Mouse (Mus musculus) spleen, postnatal 36 days (tissue): ENCODE data around the gene Hoxb3.

Experiments
- DNase-seq, 2 experiments: peaks; one replicate each; pipeline ENCODE4 v3.0.0; 2022; ENCODE audit warnings: low spot score in 2 of 2, mixed read lengths in 1 of 2

Hoxb3 gene

GRCm38 (mm10) chr11:96288455-96289221 is 34.5 kb upstream of the Hoxb3 start:
- no peak for DNase-seq

GRCm38 (mm10) chr11:96289293-96289692 is 33.8 kb upstream of the Hoxb3 start:
- no peak for DNase-seq

GRCm38 (mm10) chr11:96289837-96290236 is 33.3 kb upstream of the Hoxb3 start:
- no peak for DNase-seq

DNA sequence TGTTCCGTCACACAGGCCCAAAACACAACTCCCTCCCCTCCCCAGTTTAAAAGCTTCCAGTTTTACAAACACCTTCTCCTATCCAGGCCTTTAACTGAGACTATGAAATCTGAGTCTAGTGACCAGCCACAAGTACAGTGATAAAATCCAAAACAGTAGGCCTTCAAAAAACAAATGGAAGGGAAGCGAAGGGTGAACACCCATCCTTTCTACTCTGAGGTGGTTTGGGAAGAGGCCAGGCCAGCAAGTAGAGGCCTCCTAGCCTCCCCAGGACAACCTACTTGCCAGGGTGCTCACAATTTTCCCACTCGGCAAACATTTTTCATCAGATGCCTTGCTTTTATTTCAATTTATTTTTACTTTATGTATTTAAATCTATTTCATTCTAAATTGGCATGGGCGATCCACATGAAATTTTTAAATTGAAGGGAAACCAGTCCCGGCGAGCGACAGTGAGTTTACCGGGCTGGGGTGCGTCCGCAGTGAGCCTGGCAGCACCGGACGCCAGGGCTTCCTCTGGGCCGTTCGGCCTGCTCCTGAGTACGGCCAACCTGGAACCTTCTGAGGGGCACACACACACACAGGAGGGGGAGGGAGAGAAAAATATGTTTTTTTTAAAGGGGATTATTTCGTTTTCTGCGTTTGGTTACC is 32.3 kb upstream of the Hoxb3 start:
- no peak for DNase-seq

DNA sequence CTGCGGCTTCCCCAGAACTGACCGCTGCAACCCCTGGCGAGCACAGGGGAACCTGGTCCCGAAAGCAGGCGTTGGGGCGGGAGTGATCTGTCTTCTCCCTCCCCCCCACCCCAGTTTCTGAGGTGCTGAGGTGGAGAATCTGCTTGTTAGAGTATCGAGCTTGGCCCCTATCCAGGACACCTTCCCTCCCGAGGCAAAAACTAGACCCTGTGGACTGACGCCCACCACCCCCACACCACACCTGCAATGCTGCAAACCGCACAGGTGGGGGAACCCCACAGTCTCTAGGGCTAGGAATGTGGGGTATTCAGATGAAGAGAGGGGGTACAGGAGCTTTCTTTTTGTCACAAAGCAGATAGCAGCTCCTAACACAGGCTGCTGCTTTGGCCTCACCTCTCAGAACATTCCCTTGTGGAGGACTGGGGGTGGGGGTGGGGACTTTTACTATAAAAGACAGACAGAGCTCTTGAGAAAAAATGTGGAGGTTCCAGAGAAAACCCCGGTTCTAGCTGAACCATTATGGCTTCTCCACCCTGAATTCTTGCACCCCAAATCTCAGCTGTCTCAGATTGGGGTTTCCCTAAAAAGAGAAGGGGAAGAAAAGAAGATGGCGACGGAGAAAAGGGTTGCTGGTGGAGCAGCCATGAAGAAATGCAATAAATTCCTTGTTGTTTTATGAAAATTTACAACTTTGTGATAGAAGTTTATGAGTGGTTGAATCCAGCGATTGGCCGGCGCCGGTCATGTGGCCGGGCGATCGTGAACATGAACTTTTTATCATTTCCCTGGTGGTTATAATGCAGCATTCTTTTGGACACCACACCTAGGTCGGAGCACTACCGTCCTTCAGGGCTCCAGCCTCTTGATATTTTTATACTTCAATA is 31.2 kb upstream of the Hoxb3 start, which contains the start of gene Hoxb6:
Gene Hoxb6 (plus strand): TSS at position 796 of the 884 bp plus-strand sequence.
- DNase-seq = no peak

DNA sequence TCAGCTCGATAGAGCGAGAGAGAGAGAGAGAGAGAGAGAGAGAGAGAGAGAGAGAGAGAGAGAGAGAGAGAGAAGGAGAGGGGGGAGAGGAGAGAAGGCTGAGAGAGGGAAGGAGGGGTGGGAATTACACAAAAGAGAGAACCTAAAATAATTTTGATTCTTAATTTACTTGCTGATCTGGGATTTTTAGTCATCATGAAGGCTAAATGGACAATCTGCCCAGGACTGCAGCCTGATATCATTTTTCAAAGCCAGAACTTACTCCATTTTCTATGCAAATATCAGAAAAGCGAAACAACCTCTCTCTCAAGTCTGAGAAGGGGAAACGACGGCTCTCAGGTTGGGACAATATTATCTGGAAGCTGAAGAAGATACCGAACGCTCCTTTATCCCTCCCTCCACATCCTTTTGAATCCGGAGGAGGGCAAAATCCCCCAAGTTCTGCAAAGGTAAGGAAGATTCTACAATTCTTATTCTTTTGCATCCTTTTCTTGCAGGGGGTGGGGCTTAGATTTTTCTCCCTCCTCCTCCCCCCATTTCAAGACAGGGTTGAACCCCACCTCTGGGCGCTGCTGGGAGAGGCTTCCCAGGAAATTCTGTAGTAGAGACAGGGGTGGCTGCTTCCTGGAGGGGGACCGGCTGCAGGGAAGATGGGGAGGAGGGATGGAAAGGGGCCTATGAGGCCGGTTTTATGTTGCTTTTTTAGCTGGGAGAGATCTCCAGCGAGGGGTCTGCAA is 30.4 kb upstream of the Hoxb3 start:
- DNase-seq = no peak

DNA sequence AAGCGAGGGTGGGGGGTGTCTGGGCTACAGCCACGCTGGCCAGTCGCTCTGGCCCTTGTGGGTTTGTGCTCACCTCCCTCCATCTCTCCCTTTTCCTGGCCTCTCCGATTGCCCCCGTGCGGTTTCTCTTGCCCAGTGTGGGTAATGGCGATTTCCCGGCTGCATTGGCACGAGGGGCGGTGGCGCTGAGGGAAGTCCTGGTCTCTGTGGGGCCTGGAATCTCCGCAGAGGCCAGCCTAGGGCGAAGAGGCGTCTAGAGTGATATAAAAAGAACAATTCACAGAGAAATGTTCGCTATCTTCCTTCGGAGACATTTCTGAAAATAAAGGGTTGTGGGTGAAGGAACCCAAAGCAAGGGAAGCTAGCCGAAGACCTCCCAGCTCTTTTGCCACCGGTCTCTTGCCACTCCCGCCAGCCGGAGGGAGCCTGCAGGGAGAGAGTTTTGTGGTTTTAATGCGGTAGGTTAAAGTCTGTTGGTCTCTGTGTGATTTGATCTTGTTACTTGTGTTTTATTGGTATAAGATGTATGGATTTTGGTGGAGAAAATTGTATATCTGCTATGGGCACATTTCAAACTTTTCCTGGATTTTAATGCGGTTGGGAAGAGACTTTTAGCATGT is 29.7 kb upstream of the Hoxb3 start:
- DNase-seq = no peak

- peak; percentile 50 to 53 for DNase-seq
Observed at GRCm38 (mm10) chr11:96294245-96295091, 28.7 kb upstream of the Hoxb3 start.

DNA sequence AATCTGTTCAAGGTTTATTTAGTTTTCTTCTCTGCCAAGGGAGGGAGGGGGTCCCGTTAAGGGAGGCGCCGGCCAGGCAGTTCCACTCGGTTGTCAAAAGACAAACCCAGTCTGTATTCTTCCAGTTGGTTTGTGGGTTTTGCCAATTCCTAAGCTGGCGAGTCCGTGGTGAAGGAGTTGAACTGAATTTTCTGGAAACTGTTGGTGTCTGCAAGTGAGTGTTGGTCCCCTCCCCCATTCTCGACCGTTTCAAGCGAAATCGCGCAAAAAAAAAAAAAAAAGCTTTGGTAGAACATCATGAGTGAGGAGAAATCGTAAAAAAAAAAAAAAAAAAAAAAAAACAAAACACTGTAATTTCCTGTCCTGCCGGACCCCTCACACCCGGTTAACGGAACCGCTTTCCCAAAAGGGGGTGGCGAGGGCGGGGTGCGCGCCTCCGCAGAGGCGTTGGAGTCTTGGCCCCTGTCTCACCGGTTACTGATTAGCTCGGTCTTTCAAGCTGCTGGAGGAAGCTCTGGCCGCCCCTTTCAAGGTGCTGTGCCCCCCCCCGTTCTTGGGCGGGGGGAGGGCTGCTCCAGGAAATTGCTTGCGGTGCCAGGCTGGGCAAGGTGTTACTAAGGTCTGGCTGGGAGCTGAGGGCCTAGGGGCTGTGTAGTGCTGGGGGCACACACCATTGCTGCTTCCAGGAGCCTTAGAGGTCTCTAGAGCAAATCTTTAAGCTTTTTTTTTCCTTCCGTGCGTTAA is 27.9 kb upstream of the Hoxb3 start:
- DNase-seq = no peak

DNA sequence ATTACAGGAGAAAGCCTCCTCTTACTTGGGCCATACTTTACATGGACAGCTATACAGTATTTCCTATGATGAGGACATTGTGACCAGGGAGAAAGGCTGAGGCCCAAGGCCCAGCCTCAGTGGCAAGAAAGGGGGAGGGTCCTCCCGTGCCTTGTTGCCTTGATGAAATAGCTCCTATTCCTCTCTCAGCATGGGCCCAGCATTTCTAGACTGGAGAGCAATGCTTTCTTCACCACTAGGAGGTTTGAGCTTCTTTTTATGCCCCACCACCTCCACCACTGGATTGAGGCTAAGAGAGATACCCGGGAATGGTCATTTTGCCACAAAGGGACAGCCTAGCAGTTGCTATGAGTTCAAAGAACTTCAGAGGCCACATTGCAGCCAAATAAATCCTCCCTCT is 26.1 kb upstream of the Hoxb3 start:
- DNase-seq = no peak

DNA sequence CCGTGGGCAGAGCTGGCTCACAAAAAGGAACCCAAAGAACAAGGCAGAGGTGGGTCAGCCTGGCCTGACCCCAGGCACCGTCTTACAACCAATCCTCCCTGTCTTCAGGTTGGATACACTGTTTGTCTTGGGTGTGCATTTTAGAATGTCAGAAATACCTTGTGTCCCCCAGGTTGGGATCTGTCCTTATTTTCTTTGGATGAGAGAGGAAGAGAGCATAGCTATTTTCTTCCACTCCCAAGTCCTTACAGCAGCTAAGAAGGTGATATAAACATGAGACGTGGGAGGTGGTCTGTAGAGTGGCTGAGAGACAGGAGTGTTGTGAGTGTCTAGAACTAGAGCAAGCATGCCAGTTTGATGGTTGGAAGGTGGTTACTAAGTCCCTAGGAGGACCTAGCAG is 25.7 kb upstream of the Hoxb3 start:
- DNase-seq = no peak

GRCm38 (mm10) chr11:96297968-96298635 is 25.0 kb upstream of the Hoxb3 start:
- DNase-seq = no peak

DNA sequence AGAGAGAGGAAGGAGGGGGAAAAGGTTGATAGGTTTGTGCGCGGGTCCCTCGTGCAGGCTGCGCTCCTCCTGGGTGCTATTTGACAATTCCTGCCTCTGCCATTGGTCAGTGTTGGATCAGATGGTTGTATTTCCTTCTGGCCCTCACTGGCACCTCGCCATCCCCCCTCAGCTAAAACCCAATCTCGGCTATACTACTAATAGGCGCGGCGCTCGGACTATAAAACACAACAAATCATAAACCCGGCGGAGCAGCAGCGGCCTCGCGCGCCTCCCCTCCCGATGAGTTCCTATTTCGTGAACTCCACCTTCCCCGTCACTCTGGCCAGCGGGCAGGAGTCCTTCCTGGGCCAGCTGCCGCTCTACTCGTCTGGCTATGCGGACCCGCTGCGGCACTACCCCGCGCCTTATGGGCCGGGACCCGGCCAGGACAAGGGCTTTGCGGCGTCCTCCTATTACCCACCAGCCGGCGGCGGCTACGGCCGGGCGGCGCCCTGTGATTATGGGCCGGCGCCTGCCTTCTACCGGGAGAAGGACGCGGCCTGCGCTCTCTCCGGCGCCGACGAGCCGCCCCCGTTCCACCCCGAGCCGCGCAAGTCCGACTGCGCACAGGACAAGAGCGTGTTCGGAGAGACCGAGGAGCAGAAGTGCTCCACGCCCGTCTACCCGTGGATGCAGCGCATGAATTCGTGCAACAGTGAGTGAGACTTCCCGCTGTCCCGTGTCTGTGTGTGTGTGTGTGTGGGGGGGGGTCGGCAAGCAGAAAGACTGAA is 24.0 kb upstream of the Hoxb3 start:
- no peak for DNase-seq

DNA sequence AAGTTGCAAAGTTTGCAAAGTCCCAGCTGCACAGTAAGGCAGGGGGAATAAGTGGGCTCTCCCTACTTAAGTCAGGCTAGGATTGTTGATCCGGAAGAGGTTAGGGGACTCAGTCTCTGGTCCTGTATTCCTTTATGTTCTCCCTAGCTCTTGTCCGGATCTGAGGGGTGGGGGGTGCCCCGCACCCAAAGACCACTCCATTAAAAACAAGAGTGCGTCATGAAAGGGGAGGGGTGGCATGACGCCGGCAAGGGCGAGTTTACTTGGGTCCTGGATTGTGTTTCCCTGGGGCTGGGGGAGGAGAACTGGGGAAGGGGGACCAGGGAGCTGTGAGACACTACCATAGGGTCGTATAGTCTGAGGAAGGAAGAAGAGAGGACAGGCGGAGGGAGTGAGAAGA is 23.3 kb upstream of the Hoxb3 start:
- DNase-seq = no peak

- DNase-seq = no peak
Observed at GRCm38 (mm10) chr11:96300354-96301063, 22.6 kb upstream of the Hoxb3 start.

DNA sequence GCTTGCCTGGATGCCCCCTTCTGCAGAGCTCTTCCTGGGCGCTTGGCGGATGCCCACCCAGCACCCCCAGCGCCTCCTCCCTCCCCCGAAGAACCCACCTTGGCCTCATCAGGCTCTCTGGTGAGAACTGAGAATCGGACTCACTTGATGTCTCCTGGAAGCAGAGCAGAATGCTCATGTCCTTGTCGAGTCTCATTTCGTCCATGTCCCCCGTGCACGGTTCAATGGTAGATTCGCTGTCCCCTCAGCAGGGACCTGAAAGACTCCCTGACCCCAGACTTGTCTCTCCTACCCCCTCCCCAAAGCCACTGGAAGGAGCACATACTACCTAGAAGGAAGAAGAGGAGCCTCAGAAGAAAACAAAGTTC is 22.1 kb upstream of the Hoxb3 start:
- DNase-seq = no peak

DNA sequence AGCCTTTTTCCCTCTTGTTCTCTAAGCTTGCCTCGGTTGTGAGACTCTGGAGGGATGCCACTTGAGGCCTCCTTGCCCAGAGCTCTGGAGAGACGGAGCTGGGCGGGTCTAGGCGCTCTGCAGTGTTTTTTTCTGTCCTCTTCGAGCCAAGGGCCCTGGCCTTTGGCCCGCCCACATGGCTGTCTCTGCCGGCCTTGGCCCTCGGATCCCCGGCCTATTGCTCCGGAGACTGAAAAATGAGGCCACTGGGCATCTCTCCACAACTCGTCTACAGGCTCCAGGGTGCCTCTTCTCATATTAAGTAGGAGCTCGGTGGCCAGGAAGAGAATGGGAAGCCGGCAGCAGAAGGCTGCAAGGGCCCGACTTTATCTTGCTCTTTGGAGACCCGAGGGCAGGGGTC is 21.3 kb upstream of the Hoxb3 start:
- DNase-seq = no peak
